Mouse (Mus musculus): ENCODE results near the gene Gm10490.

DNA sequence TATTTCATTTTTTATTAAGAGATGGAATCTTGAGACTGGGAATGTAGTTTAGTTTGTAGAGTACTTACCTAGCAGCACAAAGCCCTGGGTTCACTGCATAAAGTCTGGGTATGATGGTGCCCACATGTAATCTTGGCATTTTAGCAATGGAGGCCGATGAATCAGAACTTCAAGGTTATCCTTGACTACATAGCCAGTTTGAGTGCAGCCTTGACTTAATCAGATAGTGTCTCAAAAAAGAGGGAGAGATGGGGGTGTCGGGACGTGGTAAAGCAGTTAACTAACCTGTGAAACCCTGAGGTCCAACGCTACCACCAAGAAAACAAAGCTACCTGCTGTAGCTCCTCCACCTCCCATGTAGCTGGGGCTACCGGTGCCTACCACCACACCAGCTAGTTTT lies 4.9 kb upstream of the Gm10490 start:
- TF ChIP-seq POLR2A (IDR thresholded peaks at IDR 0.05; ENCODE audit: borderline replicate concordance, extremely low read depth, insufficient read depth, insufficient read length, poor library complexity, severe bottlenecking): no peak
- TF ChIP-seq CTCF (IDR thresholded peaks at IDR 0.05; ENCODE audit: borderline replicate concordance, extremely low read depth, insufficient read depth, insufficient read length): no peak

Data from brain, embryonic 14.5 days (tissue).